Mouse (Mus musculus) bone marrow macrophage, adult 2 months (primary cell): ENCODE results near the gene Cops6.

ENCODE experiments used
- CTCF ChIP-seq: IDR thresholded peaks from 2 replicates; pipeline ENCODE4 v1.5.1; 2012; ENCODE audit warnings: low read depth, mild to moderate bottlenecking, low read length, moderate library complexity
- POLR2A ChIP-seq: IDR thresholded peaks from 2 replicates; pipeline ENCODE4 v1.6.1; 2012; ENCODE audit warnings: mild to moderate bottlenecking, low read depth, low read length, borderline replicate concordance

DNA sequence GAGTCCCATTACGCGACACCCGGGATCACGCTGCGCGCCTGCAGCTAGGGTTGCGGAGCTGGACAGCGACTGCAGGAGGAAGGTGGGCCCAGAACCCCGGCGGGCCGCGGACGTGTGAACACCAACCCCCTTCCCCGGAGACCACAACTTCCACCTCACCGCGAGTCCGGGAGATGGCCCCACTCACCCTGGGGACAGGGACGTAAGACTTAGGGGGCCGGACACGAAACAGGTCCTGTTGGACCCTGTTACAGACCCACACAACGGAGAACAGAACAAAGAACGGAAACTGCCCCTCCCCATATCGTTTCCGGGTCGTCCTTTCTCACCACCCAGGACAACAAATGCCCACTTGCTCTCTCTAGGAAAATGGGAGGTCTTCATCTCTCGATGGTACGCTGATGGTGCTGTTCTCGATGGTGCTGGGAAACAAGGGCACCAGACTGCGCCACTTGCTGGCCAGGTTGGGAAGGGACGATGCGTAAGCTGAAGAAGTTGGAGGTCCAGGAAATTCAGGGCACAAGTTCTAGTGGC lies 5.4 kb upstream of the Cops6 start, which contains the start of gene Zfp113:
- TF ChIP-seq CTCF (peak; percentile 20; the same call in 1 of the 2 replicates), POLR2A (no peak)
